Mouse (Mus musculus) kidney, embryonic 16.5 days (tissue): ENCODE results near the gene Cyth4. TPM values are rescaled to one million over a fixed set of nuclear protein-coding genes. Genes with fewer than 3 reads are reported as not detected.

ENCODE experiments used
- polyA plus RNA-seq: library from polyadenylated mRNA; unstranded; fragments of >200 nt; fragmentation: Nextera tagmentation; extraction: Ambion mirVana; gene quantifications from 2 replicates; pipeline ENCODE4 v1.2.1, GENCODE M21; 2015

The Cyth4 gene
- polyA plus RNA-seq, 1 experiment from 2014 or later, result 7.7 TPM

Other genes with a start within 250 kb of the Cyth4 start
- gene Tex33, start 201.1 kb upstream of the Cyth4 start, polyA plus RNA-seq, result not detected in 2 replicates
- gene Tst, start 191.1 kb upstream of the Cyth4 start, polyA plus RNA-seq, result 64.4 and 76.4 TPM in 2 replicates
- 3.2 and 5.3 TPM in 2 replicates for gene Mpst, start 190.6 kb upstream of the Cyth4 start, polyA plus RNA-seq
- gene Kctd17, start 168.5 kb upstream of the Cyth4 start, polyA plus RNA-seq, result 41.5 and 43.1 TPM in 2 replicates
- 0.29 and 0.42 TPM in 2 replicates for gene Tmprss6, start 128.4 kb upstream of the Cyth4 start, polyA plus RNA-seq
- gene Il2rb, start 101.8 kb upstream of the Cyth4 start, polyA plus RNA-seq, result 0.33 and 0.54 TPM in 2 replicates
- 33.2 and 33.7 TPM in 2 replicates for gene C1qtnf6, start 65.6 kb upstream of the Cyth4 start, polyA plus RNA-seq
- 0.36 and 0.69 TPM in 2 replicates for gene Sstr3, start 52.4 kb upstream of the Cyth4 start, polyA plus RNA-seq
- 8.3 and 10.4 TPM in 2 replicates for gene Rac2, start 24.3 kb upstream of the Cyth4 start, polyA plus RNA-seq
- gene Elfn2, start 121.7 kb downstream of the Cyth4 start, polyA plus RNA-seq, result 0.03 and 0.07 TPM in 2 replicates
- gene Mfng, start 176.4 kb downstream of the Cyth4 start, polyA plus RNA-seq, result 28.7 and 31.7 TPM in 2 replicates
- 9.9 and 10.6 TPM in 2 replicates for gene Card10, start 206.0 kb downstream of the Cyth4 start, polyA plus RNA-seq
- 58.5 and 59.7 TPM in 2 replicates for gene Cdc42ep1, start 245.6 kb downstream of the Cyth4 start, polyA plus RNA-seq